Mouse (Mus musculus) hindbrain, embryonic 11.5 days (tissue): ENCODE measurements around the gene Ptprq. TPM values are rescaled to one million over a fixed set of nuclear protein-coding genes. Genes with fewer than 3 reads are reported as not detected.

ENCODE experiments used
- polyA plus RNA-seq: library from polyadenylated mRNA; unstranded; fragments of >200 nt; fragmentation: Nextera tagmentation; extraction: Ambion mirVana; gene quantifications from 2 replicates; pipeline ENCODE4 v1.2.1, GENCODE M21; 2014

Gene Ptprq
- polyA plus RNA-seq, 1 experiment from 2014 or later = 0.03 TPM

Other genes with a start within 250 kb of the Ptprq start
- gene Myf5, start 233.9 kb downstream of the Ptprq start, polyA plus RNA-seq = 1.1 and 1.6 TPM in 2 replicates
- gene Myf6, start 225.3 kb downstream of the Ptprq start, polyA plus RNA-seq = 0.11 TPM in 1 of 2 replicates, not detected in the other
- 0.07 and 0.25 TPM in 2 replicates for gene Otogl, start 192.1 kb upstream of the Ptprq start, polyA plus RNA-seq